Mouse (Mus musculus) lung, adult 2 months (tissue): ENCODE measurements around the gene Slc13a3.

Experiments used
- CTCF ChIP-seq: fragments of 200-500 bp; IDR thresholded peaks from 2 replicates; pipeline ENCODE4 v1.5.1; 2011; ENCODE audit warnings: mild to moderate bottlenecking, low read length, control low read depth; ENCODE audit not compliant: insufficient read depth
- POLR2A ChIP-seq: fragments of 200-500 bp; IDR thresholded peaks from 2 replicates; pipeline ENCODE4 v1.6.1; 2011; ENCODE audit warnings: low read depth, mild to moderate bottlenecking, control low read depth, low read length, borderline replicate concordance; ENCODE audit errors: extremely low read depth

DNA sequence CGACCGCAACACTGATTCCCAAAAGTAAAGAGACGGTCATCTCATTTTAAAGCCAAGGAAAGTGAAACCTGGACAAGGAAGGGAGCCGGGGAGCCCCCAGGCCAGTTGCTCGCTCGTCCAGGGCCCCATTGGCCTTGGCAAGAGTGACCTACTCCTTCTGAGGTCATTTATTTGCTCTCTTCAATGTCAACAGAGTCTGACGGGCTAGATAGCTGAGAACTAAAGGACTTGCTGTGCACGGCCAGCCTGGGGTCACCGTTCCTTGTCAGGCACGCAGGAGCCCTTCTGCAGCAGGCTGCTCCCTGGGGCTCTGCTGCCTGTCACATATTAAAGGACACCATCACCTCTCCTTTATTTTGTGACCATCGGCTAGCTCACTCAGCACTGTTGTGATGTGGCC lies 1.1 kb downstream of the Slc13a3 start:
- TF ChIP-seq CTCF (no peak), POLR2A (no peak)
